Mouse (Mus musculus): ENCODE data around the gene Nipa1. TPM values are rescaled to one million over a fixed set of nuclear protein-coding genes. Genes with fewer than 3 reads are reported as not detected.

The Nipa1 gene
- polyA plus RNA-seq, 1 experiment from 2014 or later, result 9.6 TPM

DNA sequence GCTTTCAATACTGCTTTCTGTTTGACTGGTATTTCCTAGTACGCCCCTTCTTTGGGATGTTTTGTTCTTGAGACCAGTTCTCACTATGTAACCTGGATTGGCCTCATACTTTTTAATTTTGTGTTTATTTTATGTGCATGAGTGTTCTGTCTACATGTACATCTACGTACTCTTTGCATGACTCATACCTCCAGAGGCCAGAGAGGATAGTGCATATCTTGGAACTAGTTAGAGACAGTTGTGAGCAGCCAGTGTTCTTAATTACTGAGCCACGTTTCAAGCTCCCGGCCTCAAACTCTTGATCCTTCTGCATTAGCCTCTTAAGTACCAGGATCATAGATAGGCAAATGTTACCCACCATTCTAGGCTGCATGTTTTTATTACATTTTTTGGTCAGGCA lies 81.4 kb downstream of the Nipa1 start:
- Histone ChIP-seq H3K4me3 (ENCODE audit: low read depth, low read length) (no peak overlapping the region), H3K27ac (ENCODE audit: low read depth, low read length) (no peak overlapping the region), H3K4me2 (ENCODE audit: low read depth, low read length, severe bottlenecking) (no peak overlapping the region), H3K36me3 (ENCODE audit: control insufficient read depth, insufficient read depth, low read length) (no peaks in the 10 kb centered on the region), H3K4me1 (replicated peaks; ENCODE audit: control insufficient read depth, insufficient read depth, low read length) (no peaks in the 10 kb centered on the region), H3K9me3 (ENCODE audit: control insufficient read depth, low read length) (no peaks in the 10 kb centered on the region), H3K27me3 (ENCODE audit: control insufficient read depth, insufficient read depth, low read length) (no peaks in the 10 kb centered on the region), H3K9ac (ENCODE audit: low read length) (no peak overlapping the region)
- ATAC-seq (replicated peaks; ENCODE audit: low FRiP score), result no peak
- DNase-seq (ENCODE audit: low spot score), result no peak
- WGBS, result 84% methylated on average over 4 of the region's 4 CpGs

GRCm38 (mm10) chr7:55935025-55935424 lies 84.7 kb downstream of the Nipa1 start:
- Histone ChIP-seq H3K9me3 (ENCODE audit: control insufficient read depth, low read length) (no peaks in the 10 kb centered on the region), H3K36me3 (ENCODE audit: control insufficient read depth, insufficient read depth, low read length) (no peaks in the 10 kb centered on the region; the same call in 1 of the 2 replicates), H3K27me3 (ENCODE audit: control insufficient read depth, insufficient read depth, low read length) (no peaks in the 10 kb centered on the region), H3K9ac (ENCODE audit: low read length) (no peak overlapping the region), H3K4me3 (ENCODE audit: low read depth, low read length) (no peak overlapping the region), H3K27ac (ENCODE audit: low read depth, low read length) (no peak overlapping the region), H3K4me2 (ENCODE audit: low read depth, low read length, severe bottlenecking) (no peak overlapping the region), H3K4me1 (replicated peaks; ENCODE audit: control insufficient read depth, insufficient read depth, low read length) (no peaks in the 10 kb centered on the region)
- no peak for ATAC-seq (replicated peaks; ENCODE audit: low FRiP score)
- 96% methylated on average over 2 of the region's 2 CpGs for WGBS
- DNase-seq (ENCODE audit: low spot score), result no peak

- Histone ChIP-seq H3K9me3 (ENCODE audit: control insufficient read depth, low read length) (no peaks in the 10 kb centered on the region), H3K4me1 (replicated peaks; ENCODE audit: control insufficient read depth, insufficient read depth, low read length) (no peaks in the 10 kb centered on the region), H3K27ac (ENCODE audit: low read depth, low read length) (no peak overlapping the region), H3K36me3 (ENCODE audit: control insufficient read depth, insufficient read depth, low read length) (peaks cover 5% of the 10 kb centered on the region; the same call in 1 of the 2 replicates), H3K4me2 (ENCODE audit: low read depth, low read length, severe bottlenecking) (no peak overlapping the region), H3K27me3 (ENCODE audit: control insufficient read depth, insufficient read depth, low read length) (no peaks in the 10 kb centered on the region), H3K9ac (ENCODE audit: low read length) (no peak overlapping the region), H3K4me3 (ENCODE audit: low read depth, low read length) (no peak overlapping the region)
- ATAC-seq (replicated peaks; ENCODE audit: low FRiP score), result no peak
- 92% methylated on average over 2 of the region's 2 CpGs for WGBS
- no peak for DNase-seq (ENCODE audit: low spot score)
Measured at GRCm38 (mm10) chr7:55928649-55929048, 91.1 kb downstream of the Nipa1 start.

Other genes starting within 250 kb of the Nipa1 start
- gene Tubgcp5, start 225.8 kb downstream of the Nipa1 start, polyA plus RNA-seq (2014; fragmentation: Nextera tagmentation; extraction: Ambion mirVana), result 40.9 and 45.2 TPM in 2 replicates
- gene Cyfip1, start 178.2 kb downstream of the Nipa1 start, polyA plus RNA-seq (2014; fragmentation: Nextera tagmentation; extraction: Ambion mirVana), result 81.4 and 88.7 TPM in 2 replicates
- gene Nipa2, start 57.5 kb downstream of the Nipa1 start, polyA plus RNA-seq (2014; fragmentation: Nextera tagmentation; extraction: Ambion mirVana), result 49.9 and 51.5 TPM in 2 replicates
- 27.1 and 30.1 TPM in 2 replicates for gene Herc2, start 30.2 kb upstream of the Nipa1 start, polyA plus RNA-seq (2014; fragmentation: Nextera tagmentation; extraction: Ambion mirVana)
- 0.11 and 0.19 TPM in 2 replicates for gene Oca2, start 219.8 kb upstream of the Nipa1 start, polyA plus RNA-seq (2014; fragmentation: Nextera tagmentation; extraction: Ambion mirVana)

Measured in forebrain, embryonic 11.5 days (tissue).